Mouse (Mus musculus) testis, adult 2 months (tissue): ENCODE results near the gene Pcnp. TPM values are rescaled to one million over a fixed set of nuclear protein-coding genes. Genes with fewer than 3 reads are reported as not detected.

Experiments used
- H3K27ac ChIP-seq: fragments of 200-500 bp; 2 replicates; pipeline ENCODE4 v1.5.1; 2012; ENCODE audit warnings: low read depth, low read length; ENCODE audit not compliant: control insufficient read depth, insufficient read depth
- H3K27me3 ChIP-seq: fragments of 200-500 bp; 2 replicates; pipeline ENCODE4 v1.6.1; 2012; ENCODE audit warnings: mild to moderate bottlenecking, low read length, moderate library complexity; ENCODE audit not compliant: control insufficient read depth, insufficient read depth
- H3K36me3 ChIP-seq: fragments of 200-500 bp; 2 replicates; pipeline ENCODE4 v1.6.1; 2012; ENCODE audit warnings: mild to moderate bottlenecking, low read length; ENCODE audit not compliant: control insufficient read depth, insufficient read depth
- H3K4me1 ChIP-seq: fragments of 200-500 bp; 2 replicates; pipeline ENCODE4 v1.6.1; 2012; ENCODE audit warnings: low read length; ENCODE audit not compliant: control insufficient read depth, insufficient read depth
- H3K4me3 ChIP-seq: fragments of 200-500 bp; 2 replicates; pipeline ENCODE4 v1.5.1; 2012; ENCODE audit warnings: low read depth, mild to moderate bottlenecking, low read length, moderate library complexity, mixed read lengths; ENCODE audit not compliant: control insufficient read depth
- CTCF ChIP-seq: fragments of 200-500 bp; IDR thresholded peaks from 2 replicates; pipeline ENCODE4 v1.5.1; 2012; ENCODE audit warnings: low read depth, mild to moderate bottlenecking, inconsistent platforms, low read length, moderate library complexity; ENCODE audit not compliant: control insufficient read depth, insufficient read depth, insufficient replicate concordance
- POLR2A ChIP-seq: fragments of 200-500 bp; IDR thresholded peaks from 2 replicates; pipeline ENCODE4 v1.6.1; 2012; ENCODE audit warnings: low read depth, mild to moderate bottlenecking, inconsistent platforms, low read length, moderate library complexity; ENCODE audit not compliant: control insufficient read depth
- polyA plus RNA-seq: library from polyadenylated mRNA; depleted of rRNA; stranded (reverse); fragments of >200 nt; gene quantifications from 2 replicates; pipeline ENCODE4 v1.2.3, GENCODE M21; 2012

The Pcnp gene
- polyA plus RNA-seq, 1 experiment: 17.3 TPM

DNA sequence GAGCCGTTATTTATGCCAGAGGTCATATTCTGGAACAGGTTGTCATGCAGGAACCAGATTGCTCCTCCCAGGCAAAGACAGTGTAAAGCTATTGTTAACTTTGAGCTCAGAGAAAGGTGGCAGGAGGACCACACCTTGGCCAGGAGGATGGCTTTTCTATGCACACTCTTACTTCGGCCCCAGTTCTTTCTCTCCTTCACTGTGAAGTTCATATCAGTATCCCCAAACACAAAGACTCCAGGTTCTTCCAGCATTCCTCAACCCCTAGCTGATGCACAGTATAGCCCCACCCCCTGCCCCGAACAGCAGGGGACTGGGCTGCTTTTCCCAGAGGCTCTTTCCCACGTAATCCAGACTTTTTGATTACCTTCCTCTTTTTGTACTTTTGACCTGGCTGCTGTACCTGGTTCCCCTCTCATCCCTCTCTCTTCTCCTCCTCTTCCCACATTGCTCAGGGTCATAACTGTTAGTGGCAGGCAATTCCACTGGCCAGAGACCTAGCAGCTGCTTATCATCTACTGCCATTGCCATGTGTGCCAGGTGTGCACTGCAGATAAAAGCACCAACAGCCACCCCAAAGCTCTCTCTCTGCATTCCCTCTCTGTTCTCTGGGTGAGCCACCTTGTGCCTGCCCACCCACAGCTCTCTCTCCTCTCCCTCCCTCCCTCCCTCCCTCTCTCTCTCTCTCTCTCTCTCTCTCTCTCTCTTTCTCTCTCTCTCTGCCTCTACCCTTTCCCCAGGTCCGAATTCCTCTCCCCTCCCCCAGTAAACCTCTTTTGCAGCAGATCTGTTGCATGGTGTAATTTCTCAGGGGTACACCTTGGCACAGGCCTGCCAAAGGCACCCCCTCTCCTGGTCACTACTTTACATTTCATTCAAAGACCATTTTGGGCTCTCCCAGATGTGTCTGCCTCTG is 42.0 kb upstream of the Pcnp start:
- H3K4me1 ChIP-seq: peaks cover 10% of the 10 kb centered on the region
- no peaks in the 10 kb centered on the region for H3K36me3 ChIP-seq
- no peak overlapping the region for H3K4me3 ChIP-seq
- no peak overlapping the region for H3K27ac ChIP-seq
- TF ChIP-seq CTCF (no peak), POLR2A (no peak)
- H3K27me3 ChIP-seq: no peaks in the 10 kb centered on the region

DNA sequence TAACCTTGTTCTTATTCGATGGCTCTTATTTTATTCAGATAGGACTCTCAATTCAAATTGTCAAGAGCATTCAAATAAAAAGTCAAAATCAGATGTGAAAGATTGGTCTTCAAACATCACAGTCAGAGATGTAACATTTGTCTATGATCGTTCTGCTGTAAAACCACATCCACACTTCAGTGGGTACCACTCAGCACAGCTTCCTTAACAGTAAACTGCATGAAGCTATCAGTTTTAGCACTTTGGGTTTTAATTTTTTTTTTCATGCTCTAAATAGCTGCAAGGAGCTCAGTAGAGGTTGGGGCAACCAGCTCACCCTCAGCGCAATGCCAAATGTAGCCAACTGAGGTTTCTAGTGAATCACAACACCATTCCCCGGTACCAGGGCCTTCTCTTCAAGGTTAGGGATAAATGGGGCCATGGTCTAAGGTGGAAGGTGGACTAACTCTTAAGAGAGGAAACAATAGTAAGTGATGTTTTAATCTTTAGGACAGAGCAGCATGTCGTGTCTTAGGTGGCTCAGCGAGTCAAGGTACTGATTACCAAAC is 39.1 kb upstream of the Pcnp start:
- TF ChIP-seq POLR2A (no peak), CTCF (no peak)
- H3K4me1 ChIP-seq: no peaks in the 10 kb centered on the region
- no peaks in the 10 kb centered on the region for H3K36me3 ChIP-seq
- no peak overlapping the region for H3K4me3 ChIP-seq
- H3K27ac ChIP-seq: no peak overlapping the region
- H3K27me3 ChIP-seq: no peaks in the 10 kb centered on the region

DNA sequence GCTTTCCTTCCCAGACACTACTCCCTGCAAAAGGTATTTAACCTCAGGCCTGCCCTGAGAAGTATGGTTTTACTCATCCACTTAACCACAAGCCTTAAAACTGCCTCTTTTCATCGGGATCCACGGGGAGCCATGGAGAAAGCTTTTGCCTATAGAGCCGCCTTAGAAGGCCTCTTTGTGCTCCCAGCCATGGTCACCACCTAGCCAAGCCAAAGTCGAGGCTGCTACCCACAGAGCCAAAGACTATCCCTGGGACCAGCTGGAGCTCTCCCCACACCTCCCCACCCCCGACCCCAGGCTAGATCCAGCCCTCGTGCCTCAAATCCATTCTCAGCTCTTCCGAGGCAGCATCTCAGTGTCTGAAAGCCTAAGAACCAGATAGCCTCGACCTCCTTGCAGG is 36.6 kb upstream of the Pcnp start:
- Histone ChIP-seq H3K4me3 (no peak overlapping the region), H3K36me3 (no peaks in the 10 kb centered on the region), H3K4me1 (no peaks in the 10 kb centered on the region), H3K27ac (no peak overlapping the region), H3K27me3 (no peaks in the 10 kb centered on the region)
- no peak for TF ChIP-seq CTCF
- no peak for TF ChIP-seq POLR2A

DNA sequence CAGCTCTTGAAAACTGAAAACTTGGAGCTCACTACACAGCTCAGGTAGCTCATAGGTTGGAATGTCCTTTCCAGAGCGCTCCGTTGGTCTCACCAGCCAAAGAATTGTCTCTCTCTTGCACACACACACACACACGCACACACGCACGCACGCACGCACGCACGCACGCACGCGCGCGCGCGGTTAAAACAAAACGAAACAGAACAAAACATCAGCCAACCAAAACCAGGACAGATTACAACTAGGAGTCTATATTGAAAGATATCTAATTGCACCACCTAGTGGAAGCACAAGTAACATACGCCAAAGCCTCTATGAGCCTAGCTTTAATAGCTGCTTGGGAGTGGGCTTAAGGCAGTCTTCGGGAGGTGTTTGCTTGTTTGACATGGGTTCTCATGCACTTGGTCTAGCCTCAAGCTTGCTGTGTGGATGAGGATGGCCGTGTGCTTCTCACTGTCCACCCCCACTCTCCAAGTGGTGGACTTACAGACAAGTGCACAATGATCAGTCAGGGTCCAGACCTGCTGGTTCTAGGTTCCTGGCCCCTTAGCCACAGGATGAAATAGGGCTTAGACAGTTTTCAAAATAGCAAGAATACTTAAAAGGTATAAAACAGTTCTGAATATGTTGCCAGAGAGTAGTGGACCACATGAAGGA is 34.9 kb upstream of the Pcnp start:
- TF ChIP-seq CTCF (no peak), POLR2A (no peak)
- no peaks in the 10 kb centered on the region for H3K36me3 ChIP-seq
- H3K27me3 ChIP-seq: no peaks in the 10 kb centered on the region
- H3K4me1 ChIP-seq: no peaks in the 10 kb centered on the region
- no peak overlapping the region for H3K27ac ChIP-seq
- peak overlapping the region; percentile 72 for H3K4me3 ChIP-seq

DNA sequence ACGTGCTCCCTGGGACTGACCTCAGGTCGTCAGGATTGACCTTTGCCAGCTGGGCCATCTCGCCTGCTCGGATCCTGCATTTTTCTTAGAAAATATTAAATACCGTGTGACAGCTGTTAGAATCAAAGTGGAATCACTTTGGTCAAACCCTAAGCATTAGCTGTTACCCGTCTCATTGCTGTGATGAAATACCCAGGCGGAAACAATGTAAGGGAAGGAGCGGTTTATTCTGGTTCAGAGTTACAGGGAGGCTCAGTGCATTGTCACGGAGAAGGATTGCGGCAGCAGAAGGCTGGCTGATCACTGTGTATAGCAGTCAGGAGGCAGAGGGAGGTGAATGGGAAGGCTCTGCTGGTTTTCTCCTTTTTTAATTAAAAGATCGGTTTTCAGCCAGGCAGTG is 33.4 kb upstream of the Pcnp start:
- H3K4me3 ChIP-seq: no peak overlapping the region
- no peaks in the 10 kb centered on the region for H3K4me1 ChIP-seq
- H3K27me3 ChIP-seq: no peaks in the 10 kb centered on the region
- H3K27ac ChIP-seq: no peak overlapping the region
- H3K36me3 ChIP-seq: no peaks in the 10 kb centered on the region
- TF ChIP-seq CTCF (no peak), POLR2A (no peak)

DNA sequence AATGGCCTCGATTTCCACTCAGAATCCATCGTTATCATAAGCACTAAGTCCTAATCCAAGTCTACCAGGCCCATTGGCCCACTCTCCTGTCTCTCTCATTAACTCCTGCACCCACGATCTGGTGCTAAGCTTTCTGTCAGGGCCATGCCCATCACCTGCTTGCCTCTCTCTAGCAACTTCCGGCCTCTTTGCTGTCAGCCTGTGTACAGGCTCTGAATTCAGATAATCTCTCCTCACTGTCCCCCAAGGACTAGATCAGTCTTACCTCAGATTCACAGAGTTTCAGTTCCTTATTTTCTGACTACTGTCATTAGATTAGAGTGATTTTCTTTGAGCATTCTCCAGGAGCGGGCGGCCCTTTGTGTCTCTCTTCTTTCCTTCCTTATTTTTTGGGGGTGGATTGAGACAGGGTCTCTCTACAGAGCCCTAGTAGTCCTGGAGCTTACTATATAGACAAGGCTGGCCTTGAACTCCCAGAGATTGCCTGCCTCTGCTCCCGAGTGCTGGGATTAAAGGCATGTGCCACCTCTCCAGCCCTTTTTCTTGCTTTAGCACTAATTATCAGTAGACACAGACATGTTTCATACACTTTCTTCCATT is 32.6 kb upstream of the Pcnp start:
- TF ChIP-seq CTCF (no peak), POLR2A (no peak)
- no peak overlapping the region for H3K4me3 ChIP-seq
- H3K27me3 ChIP-seq: no peaks in the 10 kb centered on the region
- no peak overlapping the region for H3K27ac ChIP-seq
- no peaks in the 10 kb centered on the region for H3K4me1 ChIP-seq
- no peaks in the 10 kb centered on the region for H3K36me3 ChIP-seq

DNA sequence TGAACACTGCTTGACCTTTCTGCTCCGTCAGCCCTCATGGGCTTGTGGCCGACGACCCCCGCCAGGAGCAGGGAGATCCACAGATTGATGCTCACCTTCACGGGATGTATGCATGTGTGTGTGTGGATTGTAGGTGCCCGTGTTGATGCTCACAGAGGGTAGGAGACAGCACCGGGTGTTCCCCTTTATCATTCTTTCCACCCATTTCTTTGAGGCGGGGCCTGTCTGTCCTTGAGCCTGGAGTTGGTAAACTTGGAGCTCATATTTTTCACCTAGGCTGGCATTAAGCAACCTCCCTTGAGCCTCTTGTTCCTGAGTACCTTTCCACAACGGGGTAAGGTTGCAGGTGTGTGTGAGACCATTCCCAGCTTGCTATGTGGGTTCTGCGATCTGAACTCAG is 28.6 kb upstream of the Pcnp start:
- TF ChIP-seq CTCF (no peak), POLR2A (no peak)
- H3K27ac ChIP-seq: no peak overlapping the region
- no peaks in the 10 kb centered on the region for H3K36me3 ChIP-seq

More for the DNA sequence above, 28.6 kb upstream of the Pcnp start:
- Histone ChIP-seq H3K4me3 (no peak overlapping the region), H3K4me1 (no peaks in the 10 kb centered on the region), H3K27me3 (no peaks in the 10 kb centered on the region)
